Mouse (Mus musculus): ENCODE measurements around the gene B430306N03Rik.

GRCm38 (mm10) chr17:48360462-48360861, 44.5 kb downstream of the B430306N03Rik start:
- TF ChIP-seq POU5F1 (IDR thresholded peaks at IDR 0.05; ENCODE audit: borderline replicate concordance, low read length): no peak
- no peak for TF ChIP-seq CTCF (conservative IDR thresholded peaks at IDR 0.05; ENCODE audit: low read length)
- no peak for TF ChIP-seq NANOG (IDR thresholded peaks at IDR 0.05; ENCODE audit: borderline replicate concordance, low read length)
